23 mouse cellular contexts compared by ENCODE assay signal in the genomic region with DNA sequence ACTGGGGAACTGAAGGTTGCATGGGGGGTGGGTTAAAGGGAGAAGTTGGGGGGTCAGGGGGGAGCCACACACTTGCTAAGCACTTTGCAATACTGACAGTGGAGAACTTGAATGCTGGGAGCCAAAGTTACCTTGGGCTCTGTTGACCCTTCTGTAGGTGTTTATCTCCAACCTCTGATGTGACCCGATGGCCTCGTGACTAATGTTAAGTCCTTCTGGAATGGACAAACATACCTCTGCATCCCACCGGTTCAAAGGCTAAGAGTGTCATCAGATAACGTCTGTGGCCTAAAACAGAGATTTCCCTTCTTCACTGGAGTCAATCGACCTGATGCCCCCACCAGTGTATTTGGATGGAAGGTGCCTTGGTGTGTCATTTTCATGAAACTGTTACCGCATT. TPM values are rescaled to one million over a fixed set of nuclear protein-coding genes. Genes with fewer than 3 reads are reported as not detected.
DNase-seq lines count a peak whose midpoint lies in the region; ATAC-seq lines count a peak whose summit lies in the region.
"Had no signal": no experiment of that assay in that cellular context is flagged by ENCODE, and none has a peak within 500 bp of the region (broad histone marks: within the 10 kb centered on the region; RNA-seq: fewer than 3 reads in every experiment).

No protein-coding gene starts in this region.

- no peak overlapping the region for H3K27ac ChIP-seq in liver, embryonic 13.5 days
- H3K27ac ChIP-seq in liver, embryonic 16.5 days (ENCODE audit: low read length), result peak overlapping the region; percentile 36
- H3K27ac ChIP-seq in neural tube, embryonic 15.5 days (replicated peaks), result no peak overlapping the region
- H3K27ac ChIP-seq: forebrain, embryonic 10.5 days; forebrain, embryonic 13.5 days; heart, adult 2 months; heart, embryonic 10.5 days; heart, embryonic 13.5 days; hindbrain, embryonic 14.5 days had no signal

- H3K36me3 ChIP-seq in liver, embryonic 13.5 days, result no peaks in the 10 kb centered on the region
- H3K36me3 ChIP-seq in liver, embryonic 16.5 days (ENCODE audit: control insufficient read depth, insufficient read depth), result no peaks in the 10 kb centered on the region
- H3K36me3 ChIP-seq in neural tube, embryonic 15.5 days, result no peaks in the 10 kb centered on the region
- H3K36me3 ChIP-seq: forebrain, embryonic 10.5 days; heart, embryonic 10.5 days; heart, embryonic 13.5 days had no signal

- H3K27me3 ChIP-seq in liver, embryonic 13.5 days, result no peaks in the 10 kb centered on the region
- H3K27me3 ChIP-seq in liver, embryonic 16.5 days (ENCODE audit: control insufficient read depth, insufficient read depth, low read depth, low read length), result no peaks in the 10 kb centered on the region
- H3K27me3 ChIP-seq in neural tube, embryonic 15.5 days (replicated peaks), result no peaks in the 10 kb centered on the region
- H3K27me3 ChIP-seq: forebrain, embryonic 13.5 days; heart, embryonic 13.5 days had no signal

- peaks cover 8% of the 10 kb centered on the region; the same call in 1 of the 2 replicates for H3K4me1 ChIP-seq in liver, embryonic 13.5 days (replicated peaks)
- H3K4me1 ChIP-seq in liver, embryonic 16.5 days (ENCODE audit: control insufficient read depth, low read depth, low read length), result no peaks in the 10 kb centered on the region
- no peaks in the 10 kb centered on the region for H3K4me1 ChIP-seq in neural tube, embryonic 15.5 days
- H3K4me1 ChIP-seq: forebrain, embryonic 13.5 days had no signal

- no peak overlapping the region for H3K4me3 ChIP-seq in liver, embryonic 13.5 days (replicated peaks)
- no peak overlapping the region for H3K4me3 ChIP-seq in liver, embryonic 16.5 days (ENCODE audit: low read depth, low read length)
- H3K4me3 ChIP-seq in neural tube, embryonic 15.5 days (replicated peaks), result no peak overlapping the region
- H3K4me3 ChIP-seq: forebrain, embryonic 10.5 days; forebrain, embryonic 13.5 days; heart, adult 2 months; heart, embryonic 10.5 days; heart, embryonic 13.5 days had no signal

- ATAC-seq in liver, embryonic 13.5 days (ENCODE audit: low read depth), result peak; percentile 72
- peak; percentile 90 for ATAC-seq in liver, embryonic 16.5 days (ENCODE audit: low read depth)
- ATAC-seq in neural tube, embryonic 15.5 days (ENCODE audit: low FRiP score), result no peak
- ATAC-seq: activated CD4-positive, CD25-positive, alpha-beta regulatory T cell, adult 4 months; forebrain, embryonic 13.5 days; forebrain, embryonic 16.5 days had no signal

- no peak overlapping the region for H3K9ac ChIP-seq in liver, embryonic 13.5 days
- H3K9ac ChIP-seq in liver, embryonic 16.5 days (ENCODE audit: low read depth, low read length), result no peak overlapping the region
- H3K9ac ChIP-seq in neural tube, embryonic 15.5 days (replicated peaks), result no peak overlapping the region
- H3K9ac ChIP-seq: forebrain, embryonic 13.5 days; heart, embryonic 13.5 days; hindbrain, embryonic 14.5 days had no signal

- peak; percentile 25 for DNase-seq in liver
- no peak for DNase-seq in liver, embryonic 13.5 days
- DNase-seq in right cerebral cortex, postnatal 14 days, result no peak
- DNase-seq in ovary, postnatal 10 days (ENCODE audit: low spot score), result no peak
- DNase-seq: adrenal gland, postnatal 10 days; adrenal gland, postnatal 36 days; cerebellum, adult 18-20 months; cerebellum, adult 9-10 months; cerebellum, postnatal 14 days; gastrocnemius, postnatal 10 days; gastrocnemius, postnatal 36 days; heart, adult 2 months; heart, postnatal 14 days; heart, postnatal 4 days had no signal

- H3K4me2 ChIP-seq in liver, embryonic 13.5 days, result no peak overlapping the region
- no peak overlapping the region for H3K4me2 ChIP-seq in liver, embryonic 16.5 days (ENCODE audit: low read depth, low read length)
- H3K4me2 ChIP-seq in neural tube, embryonic 15.5 days, result no peak overlapping the region
- H3K4me2 ChIP-seq: forebrain, embryonic 13.5 days; heart, embryonic 13.5 days; hindbrain, embryonic 14.5 days had no signal

- H3K9me3 ChIP-seq in liver, embryonic 13.5 days (replicated peaks), result no peaks in the 10 kb centered on the region
- H3K9me3 ChIP-seq in liver, embryonic 16.5 days (replicated peaks; ENCODE audit: control insufficient read depth, low read length), result no peaks in the 10 kb centered on the region
- no peaks in the 10 kb centered on the region for H3K9me3 ChIP-seq in neural tube, embryonic 15.5 days (replicated peaks)
- H3K9me3 ChIP-seq: forebrain, embryonic 10.5 days; forebrain, embryonic 13.5 days; heart, embryonic 10.5 days; heart, embryonic 13.5 days had no signal

- 64% methylated on average over 6 of the region's 6 CpGs for WGBS in liver, embryonic 13.5 days (ENCODE audit: insufficient replicate concordance)
- 56% methylated on average over 6 of the region's 6 CpGs for WGBS in liver, embryonic 16.5 days (ENCODE audit: insufficient replicate concordance)
- 93% methylated on average over 6 of the region's 6 CpGs for WGBS in neural tube, embryonic 15.5 days

RNA-seq across cellular contexts. Expression of gene Sap18b, which starts 3.9 kb away (rescaled TPM):
- 295 and 356 TPM in 2 replicates for polyA plus RNA-seq in liver, embryonic 13.5 days (2015; fragmentation: Nextera tagmentation; extraction: Ambion mirVana)
- 180 and 207 TPM in 2 replicates for polyA plus RNA-seq in liver, embryonic 16.5 days (2015; fragmentation: Nextera tagmentation; extraction: Ambion mirVana)
- 256 and 276 TPM in 2 replicates for polyA plus RNA-seq in neural tube, embryonic 15.5 days (2015; fragmentation: Nextera tagmentation; extraction: Ambion mirVana)

RNA-seq across cellular contexts. Expression of gene Cnot1, which starts 14.0 kb away (rescaled TPM):
- polyA plus RNA-seq in liver, embryonic 13.5 days (2015; fragmentation: Nextera tagmentation; extraction: Ambion mirVana), result 24.5 and 30.6 TPM in 2 replicates
- 29.6 and 30.6 TPM in 2 replicates for polyA plus RNA-seq in liver, embryonic 16.5 days (2015; fragmentation: Nextera tagmentation; extraction: Ambion mirVana)
- 33.8 and 37.8 TPM in 2 replicates for polyA plus RNA-seq in neural tube, embryonic 15.5 days (2015; fragmentation: Nextera tagmentation; extraction: Ambion mirVana)

RNA-seq across cellular contexts. Expression of gene Slc38a7, which starts 32.1 kb away (rescaled TPM):
- 7.1 and 9.1 TPM in 2 replicates for polyA plus RNA-seq in liver, embryonic 13.5 days (2015; fragmentation: Nextera tagmentation; extraction: Ambion mirVana)
- 7.8 and 9.8 TPM in 2 replicates for polyA plus RNA-seq in liver, embryonic 16.5 days (2015; fragmentation: Nextera tagmentation; extraction: Ambion mirVana)
- polyA plus RNA-seq in neural tube, embryonic 15.5 days (2015; fragmentation: Nextera tagmentation; extraction: Ambion mirVana), result 21.2 and 23.0 TPM in 2 replicates
